Mouse (Mus musculus) heart, embryonic 11.5 days (tissue): ENCODE measurements at regions not wholly inside any gene's neighbourhood (a gene's known extent, or its start where the extent isn't known, plus 50 kb on each side); places are given as distances from the start of the nearest gene placed in this dataset.

Experiments
- ATAC-seq: fragments of 200-750 bp; cut with Nextera tagmentation; replicated peaks from 2 replicates; pipeline ENCODE4 v1.8.0; 2017; ENCODE audit warnings: moderate library complexity; ENCODE audit not compliant: insufficient number of reproducible peaks, low FRiP score, low TSS enrichment
- H3K27ac ChIP-seq: fragments of 300-500 bp; sonication (generic); 2 replicates; pipeline ENCODE4 v1.5.1; 2014; ENCODE audit warnings: mild to moderate bottlenecking, low read depth, low read length
- H3K27me3 ChIP-seq: fragments of 300-500 bp; sonication (generic); 2 replicates; pipeline ENCODE4 v1.6.1; 2014; ENCODE audit warnings: mild to moderate bottlenecking, low read length, mixed read lengths; ENCODE audit not compliant: control insufficient read depth, insufficient read depth
- H3K36me3 ChIP-seq: fragments of 300-500 bp; sonication (generic); 2 replicates; pipeline ENCODE4 v1.6.1; 2014; ENCODE audit warnings: mild to moderate bottlenecking, low read length, moderate library complexity, mixed read lengths; ENCODE audit not compliant: control insufficient read depth, insufficient read depth
- H3K4me1 ChIP-seq: fragments of 300-500 bp; sonication (generic); 2 replicates; pipeline ENCODE4 v1.6.1; 2014; ENCODE audit warnings: low read length; ENCODE audit not compliant: control insufficient read depth, insufficient read depth
- H3K4me2 ChIP-seq: fragments of 300-500 bp; sonication (generic); 2 replicates; pipeline ENCODE4 v1.6.1; 2014; ENCODE audit warnings: mild to moderate bottlenecking, moderate library complexity
- H3K4me3 ChIP-seq: fragments of 300-500 bp; sonication (generic); 2 replicates; pipeline ENCODE4 v1.5.1; 2014; ENCODE audit warnings: low read depth, low read length
- H3K9ac ChIP-seq: fragments of 300-500 bp; sonication (generic); 2 replicates; pipeline ENCODE4 v1.6.1; 2014; ENCODE audit warnings: mild to moderate bottlenecking, low read depth, low read length, moderate library complexity
- H3K9me3 ChIP-seq: fragments of 300-500 bp; sonication (generic); replicated peaks from 2 replicates; pipeline ENCODE4 v1.6.1; 2016; ENCODE audit warnings: low read length; ENCODE audit not compliant: control insufficient read depth
- WGBS: fragments of 180-500 bp; shearing (Covaris S2); extraction: QIAGEN DNeasy Blood & Tissue Kit; methylation state at CpG from one replicate; pipeline ENCODE4 v1.1.7; 2014; ENCODE audit not compliant: insufficient replicate concordance; 5-methylcytosine and 5-hydroxymethylcytosine counted together

- no peak for ATAC-seq
- Histone ChIP-seq H3K4me3 (no peak overlapping the region), H3K9ac (no peak overlapping the region), H3K27ac (no peak overlapping the region), H3K4me1 (no peaks in the 10 kb centered on the region), H3K4me2 (no peak overlapping the region), H3K36me3 (no peaks in the 10 kb centered on the region), H3K27me3 (no peaks in the 10 kb centered on the region), H3K9me3 (no peaks in the 10 kb centered on the region)
- 12% methylated on average over 3 of the region's 3 CpGs for WGBS
Measured at GRCm38 (mm10) chr10:98629248-98629647, 285.0 kb upstream of the Atp2b1 start.

- 70% methylated on average over 14 of the region's 14 CpGs for WGBS
Measured at GRCm38 (mm10) chr10:98637759-98638611, 276.2 kb upstream of the Atp2b1 start.

GRCm38 (mm10) chr10:98645681-98646122 is 268.5 kb upstream of the Atp2b1 start:
- 72% methylated on average over 10 of the region's 10 CpGs for WGBS
- Histone ChIP-seq H3K9me3 (no peaks in the 10 kb centered on the region), H3K27ac (no peak overlapping the region), H3K36me3 (no peaks in the 10 kb centered on the region), H3K4me2 (no peak overlapping the region), H3K27me3 (no peaks in the 10 kb centered on the region), H3K4me1 (no peaks in the 10 kb centered on the region), H3K9ac (no peak overlapping the region), H3K4me3 (no peak overlapping the region)
- ATAC-seq, result no peak

More at GRCm38 (mm10) chr10:98637759-98638611, 276.2 kb upstream of the Atp2b1 start:
- no peaks in the 10 kb centered on the region for H3K27me3 ChIP-seq
- no peaks in the 10 kb centered on the region for H3K4me1 ChIP-seq
- H3K27ac ChIP-seq, result no peak overlapping the region
- no peak overlapping the region for H3K4me3 ChIP-seq
- no peak overlapping the region for H3K9ac ChIP-seq
- H3K36me3 ChIP-seq, result no peaks in the 10 kb centered on the region
- no peaks in the 10 kb centered on the region for H3K9me3 ChIP-seq
- H3K4me2 ChIP-seq, result no peak overlapping the region
- ATAC-seq, result no peak

DNA sequence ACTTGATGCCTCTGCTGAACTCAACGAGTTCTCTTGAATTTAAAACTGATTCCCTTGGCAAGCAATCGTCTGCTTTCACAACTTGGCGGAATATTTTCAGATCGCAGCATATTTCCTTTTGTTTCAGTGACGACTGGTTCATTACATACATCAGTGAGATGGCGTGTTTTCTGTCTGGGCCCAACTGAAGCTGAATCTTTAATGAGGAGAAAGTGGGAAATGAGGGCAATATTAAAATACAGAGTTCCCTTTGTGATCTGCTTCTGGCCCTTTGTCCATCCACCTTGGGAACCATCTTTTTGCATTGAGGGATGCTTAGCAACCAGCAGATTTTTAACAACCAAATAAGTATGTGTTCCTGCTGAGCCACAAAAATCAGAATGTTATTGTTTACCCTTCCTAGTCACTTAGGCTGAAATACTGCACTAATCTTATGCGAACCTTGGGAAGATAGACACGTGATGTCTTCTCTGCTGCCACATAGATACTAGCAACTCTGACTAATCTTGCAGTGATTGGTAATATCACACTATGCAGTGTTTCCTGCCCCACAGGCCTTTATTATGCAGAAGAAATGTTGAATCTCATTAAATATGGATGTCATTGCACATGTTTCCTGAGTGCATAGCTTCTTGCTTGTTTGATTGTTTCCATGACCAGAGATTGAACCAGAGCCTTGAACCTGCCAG is 267.8 kb upstream of the Atp2b1 start:
- Histone ChIP-seq H3K9ac (no peak overlapping the region), H3K27me3 (no peaks in the 10 kb centered on the region), H3K27ac (no peak overlapping the region), H3K4me3 (no peak overlapping the region), H3K9me3 (no peaks in the 10 kb centered on the region), H3K36me3 (no peaks in the 10 kb centered on the region), H3K4me1 (no peaks in the 10 kb centered on the region), H3K4me2 (no peak overlapping the region)
- ATAC-seq, result no peak
- WGBS, result 84% methylated on average over 8 of the region's 8 CpGs

DNA sequence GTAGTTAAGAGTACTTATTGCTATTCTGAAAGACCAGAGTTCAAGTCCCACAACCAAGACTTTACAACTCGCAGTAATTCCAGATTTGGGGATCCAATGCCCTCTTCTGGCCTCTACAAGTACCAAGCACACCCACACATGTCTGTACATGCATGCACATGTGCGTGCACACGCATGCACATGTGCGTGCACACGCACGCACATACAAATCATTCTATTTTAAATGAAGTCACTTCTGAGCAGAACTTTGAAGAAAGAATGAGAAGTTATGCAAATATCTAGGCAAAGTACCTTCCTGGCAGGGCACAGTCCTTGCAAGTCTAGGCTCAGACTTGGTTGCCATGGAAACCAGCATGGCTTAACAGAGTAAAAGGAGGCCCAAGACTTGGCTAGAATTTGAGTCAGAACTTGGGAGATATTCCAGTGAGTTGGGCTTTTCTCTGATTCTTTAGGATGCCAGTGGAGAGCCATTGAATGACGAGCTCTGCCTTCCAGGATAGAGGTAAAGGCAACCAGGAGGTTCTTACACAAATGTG is 265.4 kb upstream of the Atp2b1 start:
- no peak for ATAC-seq
- no peak overlapping the region for H3K27ac ChIP-seq
- WGBS, result 86% methylated on average over 7 of the region's 7 CpGs

GRCm38 (mm10) chr10:98650533-98650932 is 263.7 kb upstream of the Atp2b1 start:
- Histone ChIP-seq H3K4me2 (no peak overlapping the region), H3K4me3 (no peak overlapping the region), H3K36me3 (no peaks in the 10 kb centered on the region), H3K4me1 (no peaks in the 10 kb centered on the region), H3K9me3 (no peaks in the 10 kb centered on the region), H3K27me3 (no peaks in the 10 kb centered on the region), H3K27ac (no peak overlapping the region), H3K9ac (no peak overlapping the region)
- ATAC-seq, result no peak
- WGBS, result 91% methylated on average over 4 of the region's 4 CpGs

More for the DNA sequence above, 265.4 kb upstream of the Atp2b1 start:
- H3K36me3 ChIP-seq, result no peaks in the 10 kb centered on the region
- H3K27me3 ChIP-seq, result no peaks in the 10 kb centered on the region
- no peak overlapping the region for H3K4me2 ChIP-seq
- H3K4me1 ChIP-seq, result no peaks in the 10 kb centered on the region
- no peaks in the 10 kb centered on the region for H3K9me3 ChIP-seq
- no peak overlapping the region for H3K9ac ChIP-seq
- no peak overlapping the region for H3K4me3 ChIP-seq

GRCm38 (mm10) chr10:98651127-98651526 is 263.1 kb upstream of the Atp2b1 start:
- H3K4me1 ChIP-seq, result no peaks in the 10 kb centered on the region
- no peaks in the 10 kb centered on the region for H3K36me3 ChIP-seq
- H3K27me3 ChIP-seq, result no peaks in the 10 kb centered on the region
- H3K9ac ChIP-seq, result no peak overlapping the region
- H3K4me2 ChIP-seq, result no peak overlapping the region
- no peak for ATAC-seq
- no peak overlapping the region for H3K27ac ChIP-seq
- no peaks in the 10 kb centered on the region for H3K9me3 ChIP-seq
- WGBS, result 81% methylated on average over 6 of the region's 6 CpGs
- H3K4me3 ChIP-seq, result no peak overlapping the region

DNA sequence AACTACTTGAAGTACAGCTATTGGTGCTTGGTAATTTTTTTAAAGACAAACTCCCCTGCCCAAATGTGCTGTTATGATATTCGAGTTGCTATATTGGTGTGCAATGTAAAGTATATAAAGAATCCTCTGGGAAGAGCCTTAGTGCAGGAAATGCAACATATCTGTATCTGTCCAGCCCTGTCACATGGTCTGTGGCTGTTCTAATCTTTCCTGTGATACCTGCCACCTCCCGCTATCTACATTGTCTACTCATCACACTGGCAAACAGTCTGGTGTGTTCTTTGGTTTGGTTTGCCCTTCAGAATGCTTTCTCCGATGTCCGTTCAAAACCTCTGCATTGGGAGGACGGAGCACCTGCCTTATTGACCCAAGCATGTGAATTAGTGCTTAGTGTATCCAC is 262.6 kb upstream of the Atp2b1 start:
- no peak overlapping the region for H3K9ac ChIP-seq
- H3K36me3 ChIP-seq, result no peaks in the 10 kb centered on the region
- H3K27me3 ChIP-seq, result no peaks in the 10 kb centered on the region
- H3K4me1 ChIP-seq, result no peaks in the 10 kb centered on the region
- no peak for ATAC-seq
- H3K4me2 ChIP-seq, result no peak overlapping the region
- 78% methylated on average over 5 of the region's 5 CpGs for WGBS
- no peaks in the 10 kb centered on the region for H3K9me3 ChIP-seq
- H3K27ac ChIP-seq, result no peak overlapping the region
- no peak overlapping the region for H3K4me3 ChIP-seq
